Mouse (Mus musculus): ENCODE measurements around the gene Timm13.

DNA sequence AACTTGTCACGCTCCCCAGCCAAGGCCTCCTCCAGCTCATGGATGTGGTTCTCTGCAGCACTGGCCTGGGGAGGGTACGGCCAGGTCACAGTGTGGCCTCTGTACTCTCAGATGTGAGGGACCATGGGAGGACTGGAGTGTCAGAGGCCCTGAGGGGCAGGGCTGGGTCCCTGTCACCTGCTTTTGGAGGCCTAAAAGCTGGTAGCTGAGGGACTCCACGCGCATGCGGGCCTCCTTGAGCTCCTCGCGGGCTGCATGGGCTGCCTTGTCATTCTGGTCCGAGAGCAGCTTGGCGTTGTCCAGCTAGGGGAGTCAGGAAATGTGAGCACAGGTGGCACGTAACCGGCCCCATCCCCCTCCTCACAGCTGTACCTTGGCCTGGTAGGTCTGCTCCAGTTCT, 3.9 kb upstream of the Timm13 start:
- no peak for TF ChIP-seq CTCF (IDR thresholded peaks at IDR 0.05; ENCODE audit: low read depth)
- TF ChIP-seq EP300 (IDR thresholded peaks at IDR 0.05; ENCODE audit: low read depth), result no peak

All from liver, embryonic 14.5 days (tissue).